Mouse (Mus musculus) heart, postnatal 0 days (tissue): ENCODE measurements at regions not wholly inside any gene's neighbourhood (a gene's known extent, or its start where the extent isn't known, plus 50 kb on each side); places are given as distances from the start of the nearest gene placed in this dataset.

Experiments used
- ATAC-seq: fragments of 200-750 bp; cut with Nextera tagmentation; 2 replicates; pipeline ENCODE4 v1.8.0; 2017; ENCODE audit warnings: low read depth, moderate number of reproducible peaks, moderate library complexity; ENCODE audit not compliant: insufficient read depth
- DNase-seq: peaks from one replicate; pipeline ENCODE4 v3.0.0-alpha.2; 2016; ENCODE audit warnings: low spot score
- H3K27ac ChIP-seq: fragments of 300-500 bp; sonication (generic); 2 replicates; pipeline ENCODE4 v1.5.1; 2014; ENCODE audit warnings: low read depth, mild to moderate bottlenecking
- H3K27me3 ChIP-seq: fragments of 300-500 bp; sonication (generic); 2 replicates; pipeline ENCODE4 v1.6.1; 2014; ENCODE audit warnings: low read length, mixed read lengths; ENCODE audit not compliant: control insufficient read depth, insufficient read depth
- H3K36me3 ChIP-seq: fragments of 300-500 bp; sonication (generic); replicated peaks from 2 replicates; pipeline ENCODE4 v1.6.1; 2014; ENCODE audit warnings: low read length, mixed read lengths; ENCODE audit not compliant: control insufficient read depth, insufficient read depth
- H3K4me1 ChIP-seq: fragments of 300-500 bp; sonication (generic); 2 replicates; pipeline ENCODE4 v1.6.1; 2014; ENCODE audit warnings: antibody characterized with exemption; ENCODE audit not compliant: control insufficient read depth, insufficient read depth
- H3K4me2 ChIP-seq: fragments of 300-500 bp; sonication (generic); 2 replicates; pipeline ENCODE4 v1.6.1; 2014; ENCODE audit warnings: low read depth, mild to moderate bottlenecking, low read length, moderate library complexity
- H3K4me3 ChIP-seq: fragments of 300-500 bp; sonication (generic); 2 replicates; pipeline ENCODE4 v1.5.1; 2014; ENCODE audit warnings: low read depth, low read length
- H3K9ac ChIP-seq: fragments of 300-500 bp; sonication (generic); replicated peaks from 2 replicates; pipeline ENCODE4 v1.6.1; 2014; ENCODE audit warnings: low read depth, low read length, mixed read lengths
- H3K9me3 ChIP-seq: fragments of 300-500 bp; sonication (generic); replicated peaks from 2 replicates; pipeline ENCODE4 v1.6.1; 2016; ENCODE audit warnings: low read length; ENCODE audit not compliant: control insufficient read depth
- CTCF ChIP-seq: IDR thresholded peaks from 2 replicates; pipeline ENCODE4 v1.5.1; 2016; ENCODE audit warnings: antibody characterized with exemption, control low read depth, low read depth
- EP300 ChIP-seq: IDR thresholded peaks from 2 replicates; pipeline ENCODE4 v1.6.1; 2016; ENCODE audit warnings: antibody characterized with exemption, low read depth
- WGBS: fragments of 180-500 bp; shearing (Covaris S2); extraction: QIAGEN DNeasy Blood & Tissue Kit; methylation state at CpG from one replicate; pipeline ENCODE4 v1.1.7; 2014; 5-methylcytosine and 5-hydroxymethylcytosine counted together

DNA sequence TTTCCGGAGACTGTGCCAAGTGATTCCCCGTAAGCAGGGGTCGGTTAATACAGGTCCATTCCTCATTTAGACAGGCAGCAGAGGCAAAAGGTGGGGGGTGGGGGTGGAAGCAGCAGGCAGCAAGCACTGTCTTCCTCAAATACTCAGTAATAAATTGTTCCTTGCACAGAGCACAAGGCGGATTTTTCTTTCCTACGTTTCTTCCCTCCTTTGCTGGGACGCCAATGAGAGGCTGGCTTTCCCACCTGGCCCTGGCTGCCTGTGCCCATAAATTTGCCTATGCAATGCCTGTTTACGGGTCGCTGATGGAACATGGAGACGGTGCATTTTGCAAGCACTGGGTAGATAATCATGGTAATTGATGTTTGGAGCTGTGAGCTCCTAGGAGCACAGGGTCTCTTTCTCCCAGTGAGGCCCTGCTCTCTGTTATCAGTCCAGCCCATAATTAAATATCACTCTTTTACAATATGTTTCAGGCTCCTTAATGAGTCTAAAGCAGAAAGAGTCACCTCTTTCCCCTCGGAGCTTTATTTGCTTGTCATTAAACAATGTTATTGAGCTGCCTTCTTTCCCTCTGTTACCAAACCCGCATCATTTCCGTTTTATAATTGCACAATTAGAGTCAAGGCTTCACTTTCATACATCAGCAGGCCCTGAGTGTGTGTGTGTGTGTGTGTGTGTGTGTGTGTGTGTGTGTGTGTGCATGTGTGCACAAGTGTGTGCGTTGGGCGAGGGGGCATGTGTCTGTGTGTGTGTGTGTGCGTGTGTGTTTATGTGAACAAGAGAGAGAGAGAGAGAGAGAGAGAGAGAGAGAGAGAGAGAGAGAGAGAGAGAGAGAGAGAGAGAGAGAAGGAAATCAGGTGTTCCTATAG is 452.7 kb upstream of the Pou3f3 start:
- Histone ChIP-seq H3K4me2 (no peak overlapping the region), H3K36me3 (no peaks in the 10 kb centered on the region), H3K9ac (no peak overlapping the region), H3K27me3 (no peaks in the 10 kb centered on the region), H3K4me3 (no peak overlapping the region), H3K9me3 (no peaks in the 10 kb centered on the region), H3K27ac (no peak overlapping the region), H3K4me1 (no peaks in the 10 kb centered on the region)
- DNase-seq (no peak), ATAC-seq (no peak)
- WGBS: 73% methylated on average over 15 of the region's 15 CpGs
- no peak for TF ChIP-seq CTCF
- no peak for TF ChIP-seq EP300

DNA sequence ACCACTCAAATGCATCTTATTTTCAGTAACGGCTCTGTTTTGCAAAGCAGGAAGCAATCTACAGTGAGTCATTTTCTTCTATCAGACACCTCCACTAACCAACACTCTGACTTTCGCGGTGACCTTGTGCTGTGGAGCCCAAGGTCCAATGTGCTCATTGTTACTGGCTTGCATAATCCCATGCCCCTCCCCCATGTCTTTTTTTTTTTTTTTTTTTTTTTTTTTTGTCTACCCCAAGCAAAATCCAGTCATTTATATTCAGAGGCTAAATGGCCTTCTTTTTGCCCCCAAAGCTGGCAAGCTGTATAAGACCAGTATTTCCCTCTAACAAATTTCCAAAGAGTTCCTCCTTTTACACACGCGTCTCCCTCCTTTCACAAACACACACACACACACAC is 452.1 kb upstream of the Pou3f3 start:
- no peak for TF ChIP-seq CTCF
- WGBS: 33% methylated on average over 5 of the region's 5 CpGs
- Histone ChIP-seq H3K27me3 (no peaks in the 10 kb centered on the region), H3K4me3 (0 out of 2 replicates have a peak overlapping the region, but pooled peaks have one; percentile 4), H3K9ac (no peak overlapping the region), H3K4me1 (no peaks in the 10 kb centered on the region), H3K36me3 (no peaks in the 10 kb centered on the region), H3K4me2 (peak overlapping the region; percentile 39), H3K9me3 (no peaks in the 10 kb centered on the region), H3K27ac (no peak overlapping the region)
- ATAC-seq (peak; percentile 73; the same call in 1 of the 2 replicates), DNase-seq (peak; percentile 50)

DNA sequence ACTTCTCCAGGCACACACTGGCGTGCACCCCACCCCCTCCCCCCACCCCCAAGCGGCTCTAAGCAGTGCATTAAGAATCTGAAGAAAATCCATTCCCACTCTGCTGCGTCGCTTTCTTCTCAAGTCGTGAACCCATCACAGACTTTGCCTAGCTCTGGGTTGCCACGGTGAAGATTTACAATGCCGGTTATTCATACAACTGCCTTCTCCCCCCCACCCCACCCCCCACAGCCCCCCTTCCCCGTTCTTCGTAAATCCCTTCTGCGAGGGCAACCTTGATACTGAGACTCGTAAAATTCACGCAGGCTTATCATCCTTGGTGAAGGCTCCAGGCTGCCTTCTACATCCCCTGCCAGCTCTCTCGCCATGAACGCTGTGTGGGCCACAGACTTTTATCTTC is 451.7 kb upstream of the Pou3f3 start:
- Histone ChIP-seq H3K9ac (no peak overlapping the region), H3K4me1 (no peaks in the 10 kb centered on the region), H3K36me3 (no peaks in the 10 kb centered on the region), H3K4me3 (0 out of 2 replicates have a peak overlapping the region, but pooled peaks have one; percentile 4), H3K27ac (no peak overlapping the region), H3K9me3 (no peaks in the 10 kb centered on the region), H3K4me2 (peak overlapping the region; percentile 39), H3K27me3 (no peaks in the 10 kb centered on the region)
- DNase-seq (no peak), ATAC-seq (no peak)
- 15% methylated on average over 14 of the region's 14 CpGs for WGBS
- TF ChIP-seq EP300: no peak
- no peak for TF ChIP-seq CTCF

DNA sequence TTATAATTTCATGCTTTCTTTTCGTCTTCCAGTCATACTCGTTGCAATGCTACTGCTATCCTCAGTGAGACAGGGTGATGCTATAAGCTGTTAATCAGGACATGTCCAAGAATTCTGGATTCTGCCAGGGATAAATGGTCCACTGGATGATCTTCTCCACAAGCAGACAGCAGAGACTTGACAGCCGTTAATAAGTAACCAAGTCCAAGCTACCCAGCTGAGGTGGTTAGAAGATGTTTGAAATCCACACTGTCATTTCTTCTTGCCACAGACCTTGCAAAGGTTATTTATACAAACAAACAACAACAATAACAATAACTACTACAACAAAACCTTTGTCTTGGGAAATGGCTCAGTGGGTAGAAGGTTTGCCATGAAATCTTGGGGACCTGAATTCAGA is 443.2 kb upstream of the Pou3f3 start:
- no peak for DNase-seq

DNA sequence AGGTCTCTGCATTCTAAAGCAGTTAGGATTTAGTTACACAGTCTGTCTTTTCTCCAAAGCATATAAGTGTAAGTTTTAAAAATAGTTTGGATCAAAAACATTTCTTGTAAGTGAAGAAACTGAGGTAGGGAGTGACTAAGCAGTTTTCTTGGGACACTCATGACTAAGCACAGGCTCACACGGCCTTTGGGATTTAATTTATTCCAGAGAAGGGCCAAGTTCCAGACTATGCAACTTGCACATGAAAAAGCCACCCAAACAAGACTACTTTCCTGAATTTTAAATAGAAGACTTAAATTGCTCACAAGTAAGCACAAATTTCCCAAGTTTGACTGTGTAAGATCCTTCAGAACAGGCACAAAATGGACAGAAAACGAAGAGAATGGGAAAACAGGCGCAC is 441.8 kb upstream of the Pou3f3 start:
- Histone ChIP-seq H3K4me3 (no peak overlapping the region), H3K27ac (no peak overlapping the region), H3K9me3 (no peaks in the 10 kb centered on the region), H3K9ac (no peak overlapping the region), H3K4me2 (no peak overlapping the region), H3K27me3 (no peaks in the 10 kb centered on the region), H3K4me1 (no peaks in the 10 kb centered on the region), H3K36me3 (no peaks in the 10 kb centered on the region)
- WGBS: 75% methylated on average over 3 of the region's 3 CpGs
- no peak for TF ChIP-seq EP300
- no peak for TF ChIP-seq CTCF
- no peak for ATAC-seq
- DNase-seq: no peak

More for the DNA sequence above, 443.2 kb upstream of the Pou3f3 start:
- H3K4me2 ChIP-seq: no peak overlapping the region
- H3K36me3 ChIP-seq: no peaks in the 10 kb centered on the region
- H3K27ac ChIP-seq: no peak overlapping the region
- no peak for TF ChIP-seq EP300
- TF ChIP-seq CTCF: no peak
- no peak for ATAC-seq
- WGBS: 84% methylated on average over 3 of the region's 3 CpGs
- H3K27me3 ChIP-seq: no peaks in the 10 kb centered on the region
- H3K9me3 ChIP-seq: no peaks in the 10 kb centered on the region
- no peak overlapping the region for H3K9ac ChIP-seq
- no peaks in the 10 kb centered on the region for H3K4me1 ChIP-seq
- H3K4me3 ChIP-seq: no peak overlapping the region
